In the genomic region with DNA sequence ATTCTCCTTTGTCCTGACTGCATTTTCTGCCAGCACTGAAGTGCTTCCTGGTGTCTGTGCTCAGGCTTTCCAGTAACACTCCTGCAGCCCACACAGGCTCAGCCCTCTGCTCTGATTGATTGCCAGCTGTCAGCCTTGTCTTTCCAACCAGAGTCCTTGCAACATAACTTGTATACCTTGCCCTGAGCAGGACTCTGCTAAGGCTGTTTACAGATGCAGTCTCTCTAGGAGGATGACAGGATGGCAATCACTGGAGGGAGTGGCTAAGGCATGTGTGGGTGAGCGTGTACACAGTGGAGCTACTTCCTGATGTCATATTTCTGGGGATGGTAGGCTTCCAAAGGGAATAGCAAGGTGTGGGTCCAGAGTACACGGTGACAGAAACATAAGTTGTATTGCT, we compare ENCODE assay signal across 15 mouse cellular contexts. TPM values are rescaled to one million over a fixed set of nuclear protein-coding genes. Genes with fewer than 3 reads are reported as not detected.
A peak's percentile ranks its signal among the peaks of the same experiment; 100 is the strongest.
DNase-seq lines count a peak whose midpoint lies in the region; ATAC-seq and TF ChIP-seq lines count a peak whose summit lies in the region.
"Had no signal": no experiment of that assay in that cellular context is flagged by ENCODE, and none has a peak within 500 bp of the region (broad histone marks: within the 10 kb centered on the region; RNA-seq: fewer than 3 reads in every experiment).

No protein-coding gene starts in this region.

- 76% methylated on average over 2 of the region's 2 CpGs for WGBS in embryonic facial prominence, embryonic 12.5 days
- 86% methylated on average over 2 of the region's 2 CpGs for WGBS in embryonic facial prominence, embryonic 10.5 days
- WGBS in forebrain, embryonic 12.5 days = 67% methylated on average over 2 of the region's 2 CpGs
- WGBS in hindbrain, postnatal 0 days = 57% methylated on average over 2 of the region's 2 CpGs
- 80% methylated on average over 2 of the region's 2 CpGs for WGBS in neural tube, embryonic 12.5 days

- no peak overlapping the region for H3K4me3 ChIP-seq in embryonic facial prominence, embryonic 12.5 days
- no peak overlapping the region for H3K4me3 ChIP-seq in embryonic facial prominence, embryonic 10.5 days
- no peak overlapping the region for H3K4me3 ChIP-seq in forebrain, embryonic 12.5 days (replicated peaks)
- no peak overlapping the region for H3K4me3 ChIP-seq in hindbrain, postnatal 0 days (ENCODE audit: low read length)
- H3K4me3 ChIP-seq in neural tube, embryonic 12.5 days = no peak overlapping the region
- H3K4me3 ChIP-seq: heart, embryonic 12.5 days; left cerebral cortex, adult 2 months had no signal

- no peaks in the 10 kb centered on the region for H3K27me3 ChIP-seq in embryonic facial prominence, embryonic 12.5 days
- H3K27me3 ChIP-seq in embryonic facial prominence, embryonic 10.5 days (replicated peaks; ENCODE audit: low read depth, poor library complexity, severe bottlenecking) = no peaks in the 10 kb centered on the region
- peaks cover 8% of the 10 kb centered on the region for H3K27me3 ChIP-seq in forebrain, embryonic 12.5 days
- no peaks in the 10 kb centered on the region for H3K27me3 ChIP-seq in hindbrain, postnatal 0 days (ENCODE audit: insufficient read depth, low read length)
- no peaks in the 10 kb centered on the region for H3K27me3 ChIP-seq in neural tube, embryonic 12.5 days (replicated peaks)
- H3K27me3 ChIP-seq: heart, embryonic 12.5 days; megakaryocyte, embryonic 14.5 days; Patski had no signal

- no peak for TF ChIP-seq CTCF in hindbrain, postnatal 0 days (IDR thresholded peaks at IDR 0.05; ENCODE audit: low read depth)

- H3K36me3 ChIP-seq in embryonic facial prominence, embryonic 12.5 days = peaks cover 7% of the 10 kb centered on the region
- H3K36me3 ChIP-seq in embryonic facial prominence, embryonic 10.5 days (replicated peaks) = peaks cover 48% of the 10 kb centered on the region
- H3K36me3 ChIP-seq in forebrain, embryonic 12.5 days (replicated peaks) = peaks cover 16% of the 10 kb centered on the region
- H3K36me3 ChIP-seq in hindbrain, postnatal 0 days (ENCODE audit: insufficient read depth, low read length) = no peaks in the 10 kb centered on the region
- peaks cover 2% of the 10 kb centered on the region; the same call in 1 of the 2 replicates for H3K36me3 ChIP-seq in neural tube, embryonic 12.5 days

- DNase-seq in embryonic facial prominence, embryonic 10.5 days (ENCODE audit: low spot score) = no peak
- no peak for DNase-seq in hindbrain, postnatal 0 days (ENCODE audit: low spot score)
- DNase-seq in kidney, postnatal 4 days = no peak
- DNase-seq in left cerebral cortex, adult 18-20 months (ENCODE audit: low spot score in 2 of 2) = no peak
- DNase-seq: adrenal gland, postnatal 36 days; kidney, adult 18-20 months had no signal

- no peak for ATAC-seq in embryonic facial prominence, embryonic 12.5 days (ENCODE audit: insufficient number of reproducible peaks, insufficient read depth, low FRiP score, low TSS enrichment)
- ATAC-seq in forebrain, embryonic 12.5 days (ENCODE audit: low FRiP score) = 0 out of 2 replicates have a peak, but pooled peaks have one; percentile 3
- ATAC-seq in hindbrain, postnatal 0 days = peak; percentile 33; the same call in 1 of the 2 replicates
- 0 out of 2 replicates have a peak, but pooled peaks have one; percentile 32 for ATAC-seq in neural tube, embryonic 12.5 days (ENCODE audit: low FRiP score, low read depth)
- ATAC-seq in activated CD4-positive, CD25-positive, alpha-beta regulatory T cell, adult 4 months = no peak
- ATAC-seq: Patski had no signal

- H3K9me3 ChIP-seq in embryonic facial prominence, embryonic 12.5 days = no peaks in the 10 kb centered on the region
- no peaks in the 10 kb centered on the region for H3K9me3 ChIP-seq in embryonic facial prominence, embryonic 10.5 days
- no peaks in the 10 kb centered on the region for H3K9me3 ChIP-seq in forebrain, embryonic 12.5 days
- no peaks in the 10 kb centered on the region for H3K9me3 ChIP-seq in hindbrain, postnatal 0 days (ENCODE audit: low read length)
- no peaks in the 10 kb centered on the region for H3K9me3 ChIP-seq in neural tube, embryonic 12.5 days
- H3K9me3 ChIP-seq: heart, embryonic 12.5 days; megakaryocyte, embryonic 14.5 days had no signal

- H3K9ac ChIP-seq in embryonic facial prominence, embryonic 12.5 days = no peak overlapping the region
- H3K9ac ChIP-seq in forebrain, embryonic 12.5 days = no peak overlapping the region
- no peak overlapping the region for H3K9ac ChIP-seq in hindbrain, postnatal 0 days (replicated peaks; ENCODE audit: low read length)
- 0 out of 2 replicates have a peak overlapping the region, but pooled peaks have one; percentile 40 for H3K9ac ChIP-seq in neural tube, embryonic 12.5 days
- H3K9ac ChIP-seq: heart, embryonic 12.5 days; liver, embryonic 14.5 days had no signal

- H3K4me1 ChIP-seq in embryonic facial prominence, embryonic 12.5 days = peaks cover 8% of the 10 kb centered on the region
- peaks cover 65% of the 10 kb centered on the region for H3K4me1 ChIP-seq in embryonic facial prominence, embryonic 10.5 days
- peaks cover 64% of the 10 kb centered on the region for H3K4me1 ChIP-seq in forebrain, embryonic 12.5 days
- peaks cover 32% of the 10 kb centered on the region for H3K4me1 ChIP-seq in hindbrain, postnatal 0 days (ENCODE audit: insufficient read depth, low read length)
- H3K4me1 ChIP-seq in neural tube, embryonic 12.5 days = peaks cover 42% of the 10 kb centered on the region

- H3K4me2 ChIP-seq in embryonic facial prominence, embryonic 12.5 days (replicated peaks) = no peak overlapping the region
- peak overlapping the region; percentile 35 for H3K4me2 ChIP-seq in forebrain, embryonic 12.5 days
- H3K4me2 ChIP-seq in hindbrain, postnatal 0 days (ENCODE audit: low read depth, low read length) = no peak overlapping the region
- H3K4me2 ChIP-seq in neural tube, embryonic 12.5 days (replicated peaks) = peak overlapping the region; percentile 30

- H3K27ac ChIP-seq in embryonic facial prominence, embryonic 12.5 days = 0 out of 2 replicates have a peak overlapping the region, but pooled peaks have one; percentile 0
- H3K27ac ChIP-seq in embryonic facial prominence, embryonic 10.5 days (replicated peaks) = no peak overlapping the region
- H3K27ac ChIP-seq in forebrain, embryonic 12.5 days = peak overlapping the region; percentile 93
- H3K27ac ChIP-seq in hindbrain, postnatal 0 days = peak overlapping the region; percentile 32
- peak overlapping the region; percentile 32; the same call in 1 of the 2 replicates for H3K27ac ChIP-seq in neural tube, embryonic 12.5 days
- H3K27ac ChIP-seq: liver, embryonic 14.5 days had no signal

RNA-seq across cellular contexts. Expression of gene Dmap1, which starts 36.2 kb away (rescaled TPM):
- 81.0 and 82.6 TPM in 2 replicates for polyA plus RNA-seq in embryonic facial prominence, embryonic 12.5 days (2016; fragmentation: Nextera tagmentation; extraction: Ambion mirVana)
- 78.4 and 80.0 TPM in 2 replicates for polyA plus RNA-seq in embryonic facial prominence, embryonic 10.5 days (2016; fragmentation: Nextera tagmentation; extraction: Ambion mirVana)
- polyA plus RNA-seq in forebrain, embryonic 12.5 days (2016; fragmentation: Nextera tagmentation; extraction: Ambion mirVana) = 73.1 and 76.4 TPM in 2 replicates
- total RNA-seq in hindbrain, postnatal 0 days (2014; rRNA removed) = 67.5 and 75.5 TPM in 2 replicates
- 76.5 and 81.4 TPM in 2 replicates for polyA plus RNA-seq in hindbrain, postnatal 0 days (2015; fragmentation: Nextera tagmentation; extraction: Ambion mirVana)
- 66.3 and 77.5 TPM in 2 replicates for polyA plus RNA-seq in neural tube, embryonic 12.5 days (2016; fragmentation: Nextera tagmentation; extraction: Ambion mirVana)
- polyA plus RNA-seq in activated CD4-positive, CD25-positive, alpha-beta regulatory T cell, adult 4 months (2017; shearing (Covaris generic)) = 10 to 100 TPM; 21.4 to 24.9 TPM
- 10 to 100 TPM; 38.8 to 39.6 TPM for total RNA-seq in left cerebral cortex, adult 18-20 months (2021)

Comparison
In these comparisons a context has a peak if more than half of its experiments do, and no peak if none do; other contexts are left out.
1. ATAC-seq: peak in forebrain, embryonic 12.5 days (single experiment), hindbrain, postnatal 0 days (single experiment) and neural tube, embryonic 12.5 days (single experiment); none in embryonic facial prominence, embryonic 12.5 days (single experiment) and activated CD4-positive, CD25-positive, alpha-beta regulatory T cell, adult 4 months (single experiment).
2. H3K4me2 ChIP-seq: peak in forebrain, embryonic 12.5 days (single experiment) and neural tube, embryonic 12.5 days (single experiment); none in embryonic facial prominence, embryonic 12.5 days (single experiment) and hindbrain, postnatal 0 days (single experiment).